Mouse (Mus musculus) left cerebral cortex, postnatal 14 days (tissue): ENCODE data around the gene Wasf3. TPM values are rescaled to one million over a fixed set of nuclear protein-coding genes. Genes with fewer than 3 reads are reported as not detected.
"Not testable (repeated sequence)": the region's sequence is repeated elsewhere in the genome, so short reads cannot be mapped to it uniquely, and the experiment has no call there.

Experiments used
- DNase-seq, 2 experiments: peaks; one replicate each; pipeline ENCODE4 v3.0.0; 2021 to 2022; ENCODE audit warnings: low spot score in 2 of 2, mixed read lengths in 1 of 2
- intact Hi-C: fragments of 180-260 bp; cut with DNase I; formaldehyde crosslinking; loops from one replicate; pipeline ENCODE4 v1.15.1; 2025
- total RNA-seq, 2 experiments: library from RNA; stranded (reverse); gene quantifications; 2 replicates each; pipeline ENCODE4 v1.2.3; 2021

Wasf3 gene
- total RNA-seq, 2 experiments from 2014 or later: 82.5 to 90.7 TPM

- DNase-seq: no peak
- intact Hi-C loops: no loop called here
These were observed 47.0 kb downstream of the Wasf3 start for GRCm38 (mm10) chr5:146431821-146432220.

GRCm38 (mm10) chr5:146432476-146432875, 47.7 kb downstream of the Wasf3 start:
- no peak for DNase-seq
- intact Hi-C loops: no loop called here

- intact Hi-C loops: no loop called here
- no peak for DNase-seq
These were observed 50.5 kb downstream of the Wasf3 start for GRCm38 (mm10) chr5:146435316-146435715.

- intact Hi-C loops: no loop called here
- no peak for DNase-seq
These were observed 52.0 kb downstream of the Wasf3 start for GRCm38 (mm10) chr5:146436796-146437195.

- intact Hi-C loops: no loop called here
- no peak for DNase-seq
These were observed 54.5 kb downstream of the Wasf3 start for GRCm38 (mm10) chr5:146439152-146439781.

- DNase-seq: no peak
- intact Hi-C loops: no loop called here
These were observed 55.5 kb downstream of the Wasf3 start for GRCm38 (mm10) chr5:146440273-146440672.

- DNase-seq: no peak
- intact Hi-C loops: no loop called here
These were observed 58.0 kb downstream of the Wasf3 start for GRCm38 (mm10) chr5:146442767-146443166.

GRCm38 (mm10) chr5:146446633-146447032, 61.8 kb downstream of the Wasf3 start:
- intact Hi-C loops: no loop called here
- no peak for DNase-seq

- intact Hi-C loops: loop anchor here (5.0 kb wide), 1 partner anchor 104 kb away; no protein-coding TSS in a partner anchor
- DNase-seq: no peak
These were observed 66.9 kb downstream of the Wasf3 start for GRCm38 (mm10) chr5:146451592-146452254.

GRCm38 (mm10) chr5:146453556-146453955, 68.8 kb downstream of the Wasf3 start:
- intact Hi-C loops: loop anchor here (5.0 kb wide), 1 partner anchor 106 kb away; no protein-coding TSS in a partner anchor
- peak; percentile 20 to 56 for DNase-seq

GRCm38 (mm10) chr5:146461612-146462011, 76.8 kb downstream of the Wasf3 start:
- intact Hi-C loops: no loop called here
- DNase-seq: no peak

- no peak for DNase-seq
- intact Hi-C loops: loop anchor here (5.0 kb wide), 1 partner anchor 134 kb away; no protein-coding TSS in a partner anchor
These were observed 81.9 kb downstream of the Wasf3 start for GRCm38 (mm10) chr5:146466663-146467062.

GRCm38 (mm10) chr5:146468311-146468710, 83.5 kb downstream of the Wasf3 start:
- intact Hi-C loops: loop anchor here (5.0 kb wide), 1 partner anchor 136 kb away; no protein-coding TSS in a partner anchor
- no peak for DNase-seq

- intact Hi-C loops: loop anchor here (5.0 to 10.0 kb wide), 2 partner anchors 84 to 286 kb away; partner anchors contain the start of gene 1700001J03Rik
- DNase-seq: no peak
These were observed 86.0 kb downstream of the Wasf3 start for GRCm38 (mm10) chr5:146470821-146471220.

GRCm38 (mm10) chr5:146471311-146471710, 86.5 kb downstream of the Wasf3 start:
- no peak for DNase-seq
- intact Hi-C loops: loop anchor here (5.0 to 10.0 kb wide), 2 partner anchors 84 to 287 kb away; partner anchors contain the start of gene 1700001J03Rik

- intact Hi-C loops: loop anchor here (5.0 to 10.0 kb wide), 2 partner anchors 85 to 287 kb away; partner anchors contain the start of gene 1700001J03Rik
- DNase-seq: no peak
These were observed 87.0 kb downstream of the Wasf3 start for GRCm38 (mm10) chr5:146471821-146472220.

- intact Hi-C loops: loop anchor here (10.0 kb wide), 1 partner anchor 295 kb away; the partner anchor contains the start of gene 1700001J03Rik
- DNase-seq: peak; percentile 41 to 68
These were observed 94.8 kb downstream of the Wasf3 start for GRCm38 (mm10) chr5:146479564-146479963.

GRCm38 (mm10) chr5:146481665-146482064, 96.9 kb downstream of the Wasf3 start, which contains the start of gene Gm6408:
Gene Gm6408 (plus strand): TSS chr5:146481965.
- intact Hi-C loops, DNase-seq: not testable (repeated sequence)

- intact Hi-C loops: not testable (repeated sequence)
- peak in 1 of 2 experiments; percentile 53 for DNase-seq
These were observed 104.2 kb downstream of the Wasf3 start for GRCm38 (mm10) chr5:146488959-146489358.

GRCm38 (mm10) chr5:146491063-146491462, 106.3 kb downstream of the Wasf3 start, which contains the start of gene Gm6370:
Gene Gm6370 (plus strand): TSS chr5:146491363.
- DNase-seq, intact Hi-C loops: not testable (repeated sequence)
